Mouse (Mus musculus) CH12.LX (cell line): Measurements from ENCODE around the gene Nipsnap2.

Experiments used
- CTCF ChIP-seq, 2 experiments: IDR thresholded peaks in 1 of 2; conservative IDR thresholded peaks in 1 of 2; 2 replicates each; pipeline ENCODE4 v1.5.1; 2011 to 2012; ENCODE audit warnings: low read depth in 2 of 2, low read length in 2 of 2, improper control_type of control experiment in 1 of 2, inconsistent platforms in 1 of 2, mild to moderate bottlenecking in 1 of 2, moderate library complexity in 1 of 2
- E2F4 ChIP-seq: IDR thresholded peaks from 2 replicates; pipeline ENCODE4 v1.6.1; 2011; ENCODE audit warnings: low read depth, low read length, improper control_type of control experiment; ENCODE audit not compliant: insufficient replicate concordance
- EP300 ChIP-seq: IDR thresholded peaks from 2 replicates; pipeline ENCODE4 v1.6.1; 2011; ENCODE audit warnings: low read length, improper control_type of control experiment
- MAZ ChIP-seq: IDR thresholded peaks from 2 replicates; pipeline ENCODE4 v1.6.1; 2012; ENCODE audit warnings: low read depth, mild to moderate bottlenecking, inconsistent platforms, low read length, improper control_type of control experiment, moderate library complexity
- POLR2A ChIP-seq: IDR thresholded peaks from 2 replicates; pipeline ENCODE4 v1.6.1; 2011; ENCODE audit warnings: low read depth, mild to moderate bottlenecking, improper control_type of control experiment, low read length
- RCOR1 ChIP-seq: conservative IDR thresholded peaks from 2 replicates; pipeline ENCODE4 v1.6.1; 2012; ENCODE audit warnings: low read depth, mild to moderate bottlenecking, inconsistent platforms, low read length, improper control_type of control experiment
- TCF12 ChIP-seq: IDR thresholded peaks from 2 replicates; pipeline ENCODE4 v1.6.1; 2014; ENCODE audit warnings: low read depth, mild to moderate bottlenecking, inconsistent platforms, low read length, improper control_type of control experiment

GRCm38 (mm10) chr5:129778348-129778995, 53.6 kb downstream of the Nipsnap2 start:
- TF ChIP-seq POLR2A, result no peak
- no peak for TF ChIP-seq MAZ
- no peak for TF ChIP-seq RCOR1
- no peak for TF ChIP-seq E2F4
- no peak for TF ChIP-seq TCF12
- no peak for TF ChIP-seq EP300
- no peak for TF ChIP-seq CTCF (conservative IDR thresholded peaks at IDR 0.05 in 1 of 2, IDR thresholded peaks at IDR 0.05 in 1 of 2; ENCODE audit: low read depth in 2 of 2, low read length in 2 of 2)
